Mouse (Mus musculus) right cerebral cortex, postnatal 25 days (tissue): ENCODE data around the gene Arhgap45.

Experiments
- DNase-seq: peaks from one replicate; pipeline ENCODE4 v3.0.0; 2022

The Arhgap45 gene

GRCm38 (mm10) chr10:80016511-80016910, at the start of gene Arhgap45:
Gene Arhgap45, plus strand, starts transcription at chr10:80016653.
- no peak for DNase-seq

GRCm38 (mm10) chr10:79966886-79967400, 49.5 kb upstream of the Arhgap45 start:
- DNase-seq: no peak

- no peak for DNase-seq
Observed at GRCm38 (mm10) chr10:79968181-79968580, 48.3 kb upstream of the Arhgap45 start.

GRCm38 (mm10) chr10:79969124-79969568, 47.3 kb upstream of the Arhgap45 start:
- DNase-seq: no peak

- no peak for DNase-seq
Observed at GRCm38 (mm10) chr10:79970415-79971182, 45.9 kb upstream of the Arhgap45 start, which contains the start of gene Grin3b. Gene Grin3b, plus strand, starts transcription at chr10:79970715.

GRCm38 (mm10) chr10:79971183-79971497, 45.3 kb upstream of the Arhgap45 start:
- DNase-seq: no peak

- DNase-seq: no peak
Observed at GRCm38 (mm10) chr10:79972831-79973230, 43.6 kb upstream of the Arhgap45 start.

GRCm38 (mm10) chr10:79974087-79974486, 42.4 kb upstream of the Arhgap45 start:
- no peak for DNase-seq

- no peak for DNase-seq
Observed at GRCm38 (mm10) chr10:79974668-79975067, 41.8 kb upstream of the Arhgap45 start.

GRCm38 (mm10) chr10:79976071-79976721, 40.3 kb upstream of the Arhgap45 start:
- DNase-seq: no peak

GRCm38 (mm10) chr10:79976722-79977107, 39.7 kb upstream of the Arhgap45 start:
- no peak for DNase-seq

GRCm38 (mm10) chr10:79977324-79977723, 39.1 kb upstream of the Arhgap45 start:
- DNase-seq: no peak

GRCm38 (mm10) chr10:79978061-79978460, 38.4 kb upstream of the Arhgap45 start:
- DNase-seq: no peak

GRCm38 (mm10) chr10:79979401-79980155, 36.9 kb upstream of the Arhgap45 start:
- DNase-seq: no peak

- no peak for DNase-seq
Observed at GRCm38 (mm10) chr10:79983205-79983604, 33.2 kb upstream of the Arhgap45 start.

GRCm38 (mm10) chr10:79983670-79984069, 32.8 kb upstream of the Arhgap45 start:
- DNase-seq: peak; percentile 52

- peak; percentile 87 for DNase-seq
Observed at GRCm38 (mm10) chr10:79984195-79984816, 32.1 kb upstream of the Arhgap45 start, which contains the start of gene Tmem259. Gene Tmem259, minus strand, starts transcription at chr10:79984330.

GRCm38 (mm10) chr10:79984871-79985270, 31.6 kb upstream of the Arhgap45 start:
- DNase-seq: peak; percentile 95

GRCm38 (mm10) chr10:79985334-79986231, 30.9 kb upstream of the Arhgap45 start:
- peak; percentile 66 for DNase-seq

- no peak for DNase-seq
Observed at GRCm38 (mm10) chr10:79986232-79986878, 30.1 kb upstream of the Arhgap45 start.

GRCm38 (mm10) chr10:79986963-79987362, 29.5 kb upstream of the Arhgap45 start:
- DNase-seq: peak; percentile 72
